Mouse (Mus musculus) urinary bladder, adult 18-20 months (tissue): Measurements from ENCODE around the gene Cfap43.
"Not testable (repeated sequence)": the region's sequence is repeated elsewhere in the genome, so short reads cannot be mapped to it uniquely, and the experiment has no call there.

ENCODE experiments used
- DNase-seq, 2 experiments: peaks; one replicate each; pipeline ENCODE4 v3.0.0; 2022; ENCODE audit warnings: low spot score in 2 of 2, mixed read lengths in 2 of 2

Cfap43 gene

GRCm38 (mm10) chr19:47853951-47854795, 64.9 kb downstream of the Cfap43 start:
- DNase-seq, result no peak

GRCm38 (mm10) chr19:47853053-47853452, 66.0 kb downstream of the Cfap43 start:
- DNase-seq, result no peak

- not testable (repeated sequence) for DNase-seq
These were observed 67.0 kb downstream of the Cfap43 start for GRCm38 (mm10) chr19:47852131-47852530.

GRCm38 (mm10) chr19:47849735-47850134, 69.4 kb downstream of the Cfap43 start:
- no peak for DNase-seq

- not testable (repeated sequence) for DNase-seq
These were observed 77.9 kb downstream of the Cfap43 start for GRCm38 (mm10) chr19:47841234-47841633.

- DNase-seq, result no peak
These were observed 81.6 kb downstream of the Cfap43 start for GRCm38 (mm10) chr19:47837527-47837901.

- DNase-seq, result peak; percentile 38 to 59
These were observed 82.2 kb downstream of the Cfap43 start for GRCm38 (mm10) chr19:47836701-47837526.

- DNase-seq, result no peak
These were observed 83.3 kb downstream of the Cfap43 start for GRCm38 (mm10) chr19:47835776-47836175.

- DNase-seq, result peak; percentile 25 to 61
These were observed 84.5 kb downstream of the Cfap43 start for GRCm38 (mm10) chr19:47834614-47835013.

GRCm38 (mm10) chr19:47832316-47832715, 86.8 kb downstream of the Cfap43 start:
- DNase-seq, result no peak

GRCm38 (mm10) chr19:47831111-47831510, 88.0 kb downstream of the Cfap43 start:
- DNase-seq, result no peak

- DNase-seq, result no peak
These were observed 89.1 kb downstream of the Cfap43 start for GRCm38 (mm10) chr19:47829913-47830450.

- peak in 1 of 2 experiments; percentile 31 for DNase-seq
These were observed 95.1 kb downstream of the Cfap43 start for GRCm38 (mm10) chr19:47824026-47824425.

GRCm38 (mm10) chr19:47822143-47822796, 96.8 kb downstream of the Cfap43 start:
- no peak for DNase-seq

GRCm38 (mm10) chr19:47821494-47821872, 97.6 kb downstream of the Cfap43 start:
- DNase-seq, result peak in 1 of 2 experiments; percentile 18

- peak; percentile 30 to 71 for DNase-seq
These were observed 98.1 kb downstream of the Cfap43 start for GRCm38 (mm10) chr19:47820832-47821493.

- DNase-seq, result no peak
These were observed 101.4 kb downstream of the Cfap43 start for GRCm38 (mm10) chr19:47817692-47818091.

- no peak for DNase-seq
These were observed 104.4 kb downstream of the Cfap43 start for GRCm38 (mm10) chr19:47814721-47815120.

- no peak for DNase-seq
These were observed 107.0 kb downstream of the Cfap43 start for GRCm38 (mm10) chr19:47812091-47812490.

GRCm38 (mm10) chr19:47798583-47798982, 120.5 kb downstream of the Cfap43 start:
- DNase-seq, result no peak

- DNase-seq, result no peak
These were observed 122.4 kb downstream of the Cfap43 start for GRCm38 (mm10) chr19:47796699-47797098.
